Mouse (Mus musculus) MEL (cell line): ENCODE measurements around the gene Rbfox3. TPM values are rescaled to one million over a fixed set of nuclear protein-coding genes. Genes with fewer than 3 reads are reported as not detected.

ENCODE experiments used
- DNase-seq: peaks from one replicate; pipeline ENCODE4 v3.0.0; 2011; ENCODE audit warnings: low read depth, low spot score
- H3K27ac ChIP-seq: 2 replicates; pipeline ENCODE4 v1.5.1; 2012; ENCODE audit warnings: low read depth, mild to moderate bottlenecking, control low read depth, low read length, moderate library complexity; ENCODE audit not compliant: control insufficient read depth
- H3K27me3 ChIP-seq, 2 experiments: fragments of 150-350 bp in 1 of 2; sonication (generic) in 1 of 2; 2 replicates each; pipeline ENCODE4 v1.6.1; 2012; ENCODE audit warnings: low read length in 2 of 2, mild to moderate bottlenecking in 2 of 2, improper control_type of control experiment in 1 of 2, moderate library complexity in 1 of 2; ENCODE audit not compliant: insufficient read depth in 2 of 2, control insufficient read depth in 1 of 2
- H3K36me3 ChIP-seq, 2 experiments: 2 replicates each; pipeline ENCODE4 v1.6.1; 2012 to 2014; ENCODE audit warnings: low read length in 2 of 2, improper control_type of control experiment in 1 of 2, inconsistent platforms in 1 of 2, mild to moderate bottlenecking in 1 of 2; ENCODE audit not compliant: insufficient read depth in 2 of 2, control insufficient read depth in 1 of 2
- H3K4me1 ChIP-seq, 2 experiments: fragments of 150-350 bp in 1 of 2; sonication (generic) in 1 of 2; 2 replicates each; pipeline ENCODE4 v1.6.1; 2012; ENCODE audit warnings: low read length in 2 of 2, improper control_type of control experiment in 1 of 2, mild to moderate bottlenecking in 1 of 2; ENCODE audit not compliant: insufficient read depth in 2 of 2, control insufficient read depth in 1 of 2
- H3K4me3 ChIP-seq, 2 experiments: fragments of 150-350 bp in 1 of 2; sonication (generic) in 1 of 2; 2 replicates each; pipeline ENCODE4 v1.5.1; 2012; ENCODE audit warnings: low read depth in 2 of 2, low read length in 2 of 2, mild to moderate bottlenecking in 2 of 2, moderate library complexity in 2 of 2, control low read depth in 1 of 2, improper control_type of control experiment in 1 of 2; ENCODE audit not compliant: control insufficient read depth in 1 of 2, insufficient read depth in 1 of 2
- H3K79me2 ChIP-seq: 2 replicates; pipeline ENCODE4 v1.6.1; 2012; ENCODE audit warnings: mild to moderate bottlenecking, low read length, moderate library complexity; ENCODE audit not compliant: control insufficient read depth, poor library complexity, insufficient read depth
- H3K9ac ChIP-seq: 2 replicates; pipeline ENCODE4 v1.6.1; 2012; ENCODE audit warnings: low read depth, mild to moderate bottlenecking, control low read depth, low read length, moderate library complexity; ENCODE audit not compliant: control insufficient read depth, poor library complexity, severe bottlenecking
- H3K9me3 ChIP-seq: fragments of 150-350 bp; sonication (generic); replicated peaks from 2 replicates; pipeline ENCODE4 v1.6.1; 2012; ENCODE audit warnings: mild to moderate bottlenecking, low read length, improper control_type of control experiment, moderate library complexity; ENCODE audit not compliant: insufficient read depth
- BHLHE40 ChIP-seq: IDR thresholded peaks from 2 replicates; pipeline ENCODE4 v1.6.1; 2012; ENCODE audit warnings: low read depth, mild to moderate bottlenecking, inconsistent platforms, low read length, improper control_type of control experiment, borderline replicate concordance
- CHD2 ChIP-seq: IDR thresholded peaks from 2 replicates; pipeline ENCODE4 v1.6.1; 2011; ENCODE audit warnings: low read length, improper control_type of control experiment
- E2F4 ChIP-seq: IDR thresholded peaks from 2 replicates; pipeline ENCODE4 v1.6.1; 2011; ENCODE audit warnings: low read depth, low read length, improper control_type of control experiment, borderline replicate concordance
- ELF1 ChIP-seq: IDR thresholded peaks from 2 replicates; pipeline ENCODE4 v1.6.1; 2014; ENCODE audit warnings: low read depth, mild to moderate bottlenecking, inconsistent platforms, low read length, improper control_type of control experiment, moderate library complexity
- GATA1 ChIP-seq: IDR thresholded peaks from 2 replicates; pipeline ENCODE4 v1.6.1; 2011; ENCODE audit warnings: low read depth, low read length, improper control_type of control experiment
- HCFC1 ChIP-seq: IDR thresholded peaks from 2 replicates; pipeline ENCODE4 v1.6.1; 2012; ENCODE audit warnings: low read depth, mild to moderate bottlenecking, inconsistent platforms, low read length, improper control_type of control experiment, moderate library complexity
- KAT2A ChIP-seq: conservative IDR thresholded peaks from 2 replicates; pipeline ENCODE4 v1.6.1; 2012; ENCODE audit warnings: low read depth, low read length, improper control_type of control experiment, inconsistent platforms
- MAFK ChIP-seq: IDR thresholded peaks from 2 replicates; pipeline ENCODE4 v1.6.1; 2011; ENCODE audit warnings: low read depth, mild to moderate bottlenecking, low read length, improper control_type of control experiment, borderline replicate concordance
- MAX ChIP-seq: IDR thresholded peaks from 2 replicates; pipeline ENCODE4 v1.6.1; 2011; ENCODE audit warnings: low read length, improper control_type of control experiment
- MEF2A ChIP-seq: IDR thresholded peaks from 2 replicates; pipeline ENCODE4 v1.6.1; 2014; ENCODE audit warnings: low read depth, mild to moderate bottlenecking, inconsistent platforms, low read length, improper control_type of control experiment; ENCODE audit not compliant: poor library complexity, insufficient replicate concordance, severe bottlenecking; ENCODE audit errors: extremely low read depth
- MXI1 ChIP-seq: IDR thresholded peaks from 2 replicates; pipeline ENCODE4 v1.6.1; 2011; ENCODE audit warnings: mild to moderate bottlenecking, low read depth, low read length, improper control_type of control experiment
- MYB ChIP-seq: IDR thresholded peaks from 2 replicates; pipeline ENCODE4 v1.6.1; 2011; ENCODE audit warnings: mild to moderate bottlenecking, low read depth, low read length, improper control_type of control experiment
- NELFE ChIP-seq: IDR thresholded peaks from 2 replicates; pipeline ENCODE4 v1.6.1; 2011; ENCODE audit warnings: low read depth, low read length, improper control_type of control experiment
- POLR2A ChIP-seq, 2 experiments: IDR thresholded peaks; 2 replicates each; pipeline ENCODE4 v1.6.1; 2011 to 2012; ENCODE audit warnings: low read length in 2 of 2, mild to moderate bottlenecking in 2 of 2, control low read depth in 1 of 2, improper control_type of control experiment in 1 of 2, low read depth in 1 of 2, moderate library complexity in 1 of 2; ENCODE audit not compliant: control insufficient read depth in 1 of 2, insufficient read depth in 1 of 2, poor library complexity in 1 of 2
- POLR2AphosphoS5 ChIP-seq: IDR thresholded peaks from 2 replicates; pipeline ENCODE4 v1.6.1; 2012; ENCODE audit warnings: low read depth, borderline replicate concordance, mild to moderate bottlenecking, inconsistent platforms, low read length, moderate library complexity, mixed read lengths
- RCOR1 ChIP-seq: IDR thresholded peaks from 2 replicates; pipeline ENCODE4 v1.6.1; 2012; ENCODE audit warnings: low read depth, mild to moderate bottlenecking, inconsistent platforms, low read length, improper control_type of control experiment
- SIN3A ChIP-seq: IDR thresholded peaks from 2 replicates; pipeline ENCODE4 v1.6.1; 2012; ENCODE audit warnings: low read length, improper control_type of control experiment, inconsistent platforms
- SMC3 ChIP-seq: IDR thresholded peaks from 2 replicates; pipeline ENCODE4 v1.6.1; 2011; ENCODE audit warnings: low read depth, low read length, improper control_type of control experiment
- TAL1 ChIP-seq: IDR thresholded peaks from 2 replicates; pipeline ENCODE4 v1.6.1; 2012; ENCODE audit warnings: mild to moderate bottlenecking, inconsistent platforms, low read length, moderate library complexity, mixed read lengths
- TBP ChIP-seq: IDR thresholded peaks from 2 replicates; pipeline ENCODE4 v1.8.0; 2011; ENCODE audit warnings: low read depth, low read length, improper control_type of control experiment
- UBTF ChIP-seq: IDR thresholded peaks from 2 replicates; pipeline ENCODE4 v1.6.1; 2012; ENCODE audit warnings: low read depth, mild to moderate bottlenecking, inconsistent platforms, low read length, improper control_type of control experiment, moderate library complexity, borderline replicate concordance; ENCODE audit not compliant: insufficient read depth
- USF2 ChIP-seq, 2 experiments: IDR thresholded peaks; 2 replicates each; pipeline ENCODE4 v1.6.1; 2011 to 2012; ENCODE audit warnings: improper control_type of control experiment in 2 of 2, low read length in 2 of 2, borderline replicate concordance in 1 of 2, inconsistent platforms in 1 of 2, low read depth in 1 of 2, mild to moderate bottlenecking in 1 of 2; ENCODE audit not compliant: insufficient read depth in 1 of 2
- ZMIZ1 ChIP-seq: IDR thresholded peaks from 2 replicates; pipeline ENCODE4 v1.6.1; 2012; ENCODE audit warnings: low read depth, mild to moderate bottlenecking, inconsistent platforms, low read length, improper control_type of control experiment, moderate library complexity
- ZNF384 ChIP-seq: IDR thresholded peaks from 2 replicates; pipeline ENCODE4 v1.6.1; 2012; ENCODE audit warnings: low read depth, mild to moderate bottlenecking, inconsistent platforms, low read length, improper control_type of control experiment
- polyA plus RNA-seq, 2 experiments: library from polyadenylated mRNA; stranded (reverse) in 1 of 2; unstranded in 1 of 2; fragments of >175 nt in 1 of 2; fragments of >200 nt in 1 of 2; gene quantifications; 2 replicates each; pipeline versions ENCODE4 v1.2.1 to v1.2.4; 2012; ENCODE audit warnings: low replicate concordance in 2 of 2, low read depth in 1 of 2; ENCODE audit not compliant: insufficient read length in 2 of 2, insufficient read depth in 1 of 2, missing spikeins in 1 of 2
- total RNA-seq: library from RNA; depleted of rRNA; stranded (reverse); fragments of 300-350 nt; gene quantifications from 2 replicates; pipeline ENCODE4 v1.2.3, GENCODE M21; 2012

Rbfox3 gene
- total and polyA plus RNA-seq, 3 experiments, result not detected

DNA sequence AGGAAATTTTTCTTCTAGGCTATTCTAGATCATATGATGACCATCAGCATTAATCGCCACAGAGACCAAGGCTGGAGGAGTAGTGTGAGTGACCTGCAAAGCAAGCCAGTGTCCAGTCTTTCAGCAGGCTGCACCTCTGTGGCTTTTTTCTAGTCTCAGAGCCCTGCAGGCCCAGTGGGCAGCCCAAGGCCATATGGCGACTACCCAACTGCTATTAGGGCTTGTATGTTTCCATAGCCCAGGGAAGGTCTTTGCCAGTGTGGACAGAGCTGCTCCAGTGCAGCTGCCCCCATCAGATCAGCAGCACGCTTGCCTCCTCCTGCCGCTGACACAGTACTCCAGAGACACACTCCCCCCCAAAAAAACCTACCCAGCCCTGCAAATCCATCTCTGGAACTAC is 290.5 kb downstream of the Rbfox3 start:
- Histone ChIP-seq H3K79me2 (no peaks in the 10 kb centered on the region), H3K27me3 (no peaks in the 10 kb centered on the region), H3K27ac (no peak overlapping the region), H3K9me3 (no peaks in the 10 kb centered on the region), H3K36me3 (no peaks in the 10 kb centered on the region), H3K9ac (no peak overlapping the region), H3K4me3 (no peak overlapping the region), H3K4me1 (no peaks in the 10 kb centered on the region)
- DNase-seq, result no peak
- TF ChIP-seq MAX (no peak), E2F4 (no peak), ZMIZ1 (no peak), POLR2A (IDR thresholded peaks at IDR 0.05; ENCODE audit: control insufficient read depth in 1 of 2, insufficient read depth in 1 of 2, low read depth in 1 of 2, low read length in 2 of 2, poor library complexity in 1 of 2) (no peak), POLR2AphosphoS5 (no peak), TBP (no peak), SIN3A (no peak), MYB (no peak), CHD2 (no peak)

GRCm38 (mm10) chr11:118614126-118614525 is 297.3 kb downstream of the Rbfox3 start:
- no peaks in the 10 kb centered on the region for H3K79me2 ChIP-seq
- no peak overlapping the region for H3K9ac ChIP-seq
- DNase-seq, result no peak
- H3K4me1 ChIP-seq, result no peaks in the 10 kb centered on the region
- H3K4me3 ChIP-seq, result no peak overlapping the region
- H3K27me3 ChIP-seq, result no peaks in the 10 kb centered on the region
- no peaks in the 10 kb centered on the region for H3K9me3 ChIP-seq
- no peaks in the 10 kb centered on the region for H3K36me3 ChIP-seq
- no peak overlapping the region for H3K27ac ChIP-seq
- TF ChIP-seq E2F4 (no peak), HCFC1 (no peak), CHD2 (no peak), TBP (no peak), GATA1 (no peak), MEF2A (no peak), MXI1 (no peak), TAL1 (no peak), BHLHE40 (no peak), POLR2A (IDR thresholded peaks at IDR 0.05; ENCODE audit: control insufficient read depth in 1 of 2, insufficient read depth in 1 of 2, low read depth in 1 of 2, low read length in 2 of 2, poor library complexity in 1 of 2) (no peak)

DNA sequence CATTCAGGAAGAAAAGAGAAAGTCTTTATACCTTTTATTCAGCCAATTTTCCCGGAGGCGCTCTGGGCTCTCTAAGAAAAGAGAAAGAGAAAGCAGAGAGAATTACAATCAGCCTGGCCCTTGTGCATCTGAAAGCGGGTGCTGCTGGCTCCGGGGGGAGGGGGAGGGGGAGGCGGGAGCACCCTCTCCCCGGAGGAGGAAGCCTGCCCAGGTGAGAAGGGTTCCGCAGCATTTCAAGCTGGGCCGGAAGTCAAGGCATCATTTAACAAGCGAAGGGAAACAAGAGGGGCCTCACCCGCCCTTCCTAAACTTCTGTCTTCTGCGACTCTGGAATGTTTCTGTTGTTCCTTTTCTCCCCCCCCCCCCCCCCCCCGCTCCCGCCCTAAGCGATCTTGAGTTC is 301.3 kb downstream of the Rbfox3 start:
- TF ChIP-seq ELF1 (no peak), ZNF384 (no peak), NELFE (no peak), POLR2AphosphoS5 (no peak), SMC3 (no peak), ZMIZ1 (no peak), UBTF (no peak), MAFK (no peak), KAT2A (no peak), USF2 (IDR thresholded peaks at IDR 0.05; ENCODE audit: borderline replicate concordance in 1 of 2, insufficient read depth in 1 of 2, low read depth in 1 of 2, low read length in 2 of 2) (no peak), MAX (no peak), RCOR1 (no peak)
- no peaks in the 10 kb centered on the region for H3K79me2 ChIP-seq
- no peaks in the 10 kb centered on the region for H3K4me1 ChIP-seq
- H3K9ac ChIP-seq, result no peak overlapping the region
- no peaks in the 10 kb centered on the region for H3K36me3 ChIP-seq
- no peaks in the 10 kb centered on the region for H3K27me3 ChIP-seq
- no peak for DNase-seq
- no peak overlapping the region for H3K27ac ChIP-seq
- no peaks in the 10 kb centered on the region for H3K9me3 ChIP-seq
- no peak overlapping the region for H3K4me3 ChIP-seq
